Mouse (Mus musculus) megakaryocyte, embryonic 14.5 days (primary cell): Measurements from ENCODE around the gene Ankzf1. TPM values are rescaled to one million over a fixed set of nuclear protein-coding genes. Genes with fewer than 3 reads are reported as not detected.
A peak's percentile ranks its signal among the peaks of the same experiment; 100 is the strongest.
"Not testable (repeated sequence)": the region's sequence is repeated elsewhere in the genome, so short reads cannot be mapped to it uniquely, and the experiment has no call there.

Source experiments
- H3K27me3 ChIP-seq: replicated peaks from 2 replicates; pipeline ENCODE3; 2012; ENCODE audit warnings: inconsistent platforms
- H3K36me3 ChIP-seq: replicated peaks from 2 replicates; pipeline ENCODE3; 2012; ENCODE audit warnings: low read length, inconsistent platforms, mixed read lengths
- H3K4me1 ChIP-seq: 2 replicates; pipeline ENCODE4 v1.6.1; 2012; ENCODE audit warnings: inconsistent platforms
- H3K4me3 ChIP-seq: replicated peaks from 2 replicates; pipeline ENCODE3; 2012; ENCODE audit warnings: moderate library complexity, mild to moderate bottlenecking, inconsistent platforms
- H3K9me3 ChIP-seq: 2 replicates; pipeline ENCODE4 v1.6.1; 2012; ENCODE audit warnings: inconsistent platforms
- FLI1 ChIP-seq: IDR thresholded peaks from 2 replicates; pipeline ENCODE4 v1.6.1; 2012; ENCODE audit warnings: low read length, inconsistent platforms, mixed read lengths
- GATA1 ChIP-seq: IDR thresholded peaks from 3 replicates; pipeline ENCODE4 v1.6.1; 2012; ENCODE audit warnings: mixed read lengths, low read length, inconsistent platforms, borderline replicate concordance
- polyA plus RNA-seq: library from polyadenylated mRNA; stranded (reverse); fragments of >175 nt; gene quantifications from 2 replicates; pipeline ENCODE4 v1.2.3, GENCODE M21; 2012; ENCODE audit warnings: low replicate concordance; ENCODE audit not compliant: insufficient read depth

Gene Ankzf1
- polyA plus RNA-seq, 1 experiment, result 8.0 TPM

- peak overlapping the region; percentile 3 for H3K4me3 ChIP-seq
- no peaks in the 10 kb centered on the region for H3K27me3 ChIP-seq
- peaks cover 17% of the 10 kb centered on the region for H3K36me3 ChIP-seq
- no peaks in the 10 kb centered on the region for H3K9me3 ChIP-seq
- H3K4me1 ChIP-seq, result peaks cover 83% of the 10 kb centered on the region
- TF ChIP-seq FLI1 (no peak), GATA1 (no peak)
These were observed 29.6 kb downstream of the Ankzf1 start for GRCm38 (mm10) chr1:75221538-75221937.

DNA sequence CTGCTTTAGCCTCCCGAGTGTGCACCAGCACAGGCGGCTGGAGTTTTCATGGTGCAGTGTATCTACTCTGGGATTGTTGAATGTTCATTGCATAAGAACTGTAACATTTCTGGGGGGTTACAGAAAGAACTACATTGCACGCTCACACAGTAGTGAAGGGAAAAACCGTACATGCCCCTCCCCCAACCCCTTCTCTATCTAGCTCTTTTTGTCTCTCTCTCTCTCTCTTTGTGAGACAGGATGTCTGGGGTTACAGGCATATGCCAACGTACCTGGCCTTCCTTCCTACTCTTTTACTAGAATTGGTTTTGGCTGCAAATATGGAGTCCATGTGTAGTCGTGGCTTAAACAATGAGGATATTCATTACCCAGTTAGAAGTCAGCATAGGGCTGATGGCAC is 31.0 kb downstream of the Ankzf1 start:
- no peak overlapping the region for H3K4me3 ChIP-seq
- H3K9me3 ChIP-seq, result no peaks in the 10 kb centered on the region
- peaks cover 87% of the 10 kb centered on the region for H3K4me1 ChIP-seq
- TF ChIP-seq GATA1 (no peak), FLI1 (no peak)
- H3K36me3 ChIP-seq, result peaks cover 3% of the 10 kb centered on the region
- no peaks in the 10 kb centered on the region for H3K27me3 ChIP-seq

GRCm38 (mm10) chr1:75223532-75223931 is 31.6 kb downstream of the Ankzf1 start:
- Histone ChIP-seq H3K4me1 (peaks cover 93% of the 10 kb centered on the region), H3K9me3 (no peaks in the 10 kb centered on the region), H3K36me3 (no peaks in the 10 kb centered on the region), H3K27me3 (no peaks in the 10 kb centered on the region), H3K4me3 (peak overlapping the region; percentile 67)
- TF ChIP-seq GATA1 (no peak), FLI1 (no peak)

GRCm38 (mm10) chr1:75225473-75225872 is 33.5 kb downstream of the Ankzf1 start:
- no peaks in the 10 kb centered on the region for H3K27me3 ChIP-seq
- H3K36me3 ChIP-seq, result no peaks in the 10 kb centered on the region
- TF ChIP-seq GATA1, result no peak
- peaks cover 100% of the 10 kb centered on the region for H3K4me1 ChIP-seq
- H3K9me3 ChIP-seq, result no peaks in the 10 kb centered on the region
- no peak overlapping the region for H3K4me3 ChIP-seq

DNA sequence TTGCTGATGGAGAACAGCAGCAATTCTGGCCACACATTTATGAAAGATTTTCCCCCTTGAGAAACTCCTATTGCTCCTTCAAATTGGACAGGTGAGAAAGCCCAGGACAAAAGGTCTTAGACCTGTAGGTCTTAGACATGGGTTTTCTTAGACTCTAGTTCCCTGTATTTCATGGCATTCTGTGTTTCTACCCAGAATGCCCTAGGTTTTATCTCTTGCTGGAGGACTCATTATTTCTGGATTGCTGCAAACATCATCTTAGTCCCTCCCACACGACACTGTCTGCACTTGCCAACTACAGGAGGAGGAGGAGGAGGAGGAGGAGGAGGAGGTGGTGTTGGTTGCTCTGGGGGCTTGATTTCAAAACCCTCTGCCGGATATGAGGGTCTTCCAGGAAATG is 34.2 kb downstream of the Ankzf1 start:
- H3K4me1 ChIP-seq, result peaks cover 100% of the 10 kb centered on the region
- no peaks in the 10 kb centered on the region for H3K9me3 ChIP-seq
- H3K4me3 ChIP-seq, result no peak overlapping the region
- no peaks in the 10 kb centered on the region for H3K27me3 ChIP-seq
- no peaks in the 10 kb centered on the region for H3K36me3 ChIP-seq
- TF ChIP-seq GATA1 (no peak), FLI1 (no peak)

DNA sequence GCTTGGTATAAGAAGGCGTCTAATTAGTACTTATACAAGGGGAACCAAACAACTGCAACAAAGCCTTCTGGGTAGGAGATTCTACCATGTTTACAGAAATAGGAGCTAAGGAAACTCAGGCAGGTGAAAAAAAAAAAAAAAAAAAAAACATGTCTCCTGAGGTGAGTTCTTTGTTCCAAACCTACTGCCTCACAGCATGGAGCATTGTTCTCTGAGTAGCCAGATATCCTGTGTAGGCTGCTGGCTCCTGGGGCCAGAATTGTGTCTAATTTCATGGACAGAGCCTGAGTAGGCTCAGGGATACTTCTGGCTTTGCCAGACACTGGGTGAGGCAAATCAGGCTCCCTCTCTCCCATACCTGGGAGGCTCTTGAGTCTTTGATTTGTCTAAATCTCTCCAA is 35.7 kb downstream of the Ankzf1 start:
- Histone ChIP-seq H3K36me3 (no peaks in the 10 kb centered on the region), H3K4me1 (peaks cover 98% of the 10 kb centered on the region), H3K4me3 (no peak overlapping the region), H3K9me3 (no peaks in the 10 kb centered on the region), H3K27me3 (no peaks in the 10 kb centered on the region)
- TF ChIP-seq GATA1 (no peak), FLI1 (no peak)

DNA sequence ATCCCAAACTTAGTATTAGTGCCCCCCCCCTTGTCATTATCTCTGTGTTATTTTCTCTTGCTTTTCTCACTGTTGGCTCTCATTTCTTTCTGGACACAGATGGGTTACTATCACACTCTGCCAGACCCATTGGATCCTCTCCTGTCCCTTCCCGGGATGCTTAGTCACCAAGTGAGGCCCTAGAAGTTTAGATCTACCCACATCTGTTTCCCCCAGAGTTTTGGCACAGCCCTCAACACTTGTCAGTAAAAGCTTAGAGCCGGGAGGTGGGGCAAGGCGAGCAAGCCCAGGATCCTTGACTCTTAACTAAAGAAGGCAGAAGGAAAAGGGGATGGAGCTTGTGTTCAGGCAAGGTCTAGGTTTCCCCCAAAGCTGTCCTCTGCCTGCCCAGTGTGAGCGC is 37.2 kb downstream of the Ankzf1 start:
- H3K36me3 ChIP-seq, result peaks cover 2% of the 10 kb centered on the region
- no peaks in the 10 kb centered on the region for H3K9me3 ChIP-seq
- H3K4me1 ChIP-seq, result peaks cover 98% of the 10 kb centered on the region
- H3K4me3 ChIP-seq, result peak overlapping the region; percentile 86
- peak; percentile 48; the same call in 1 of the 3 replicates for TF ChIP-seq GATA1
- no peak for TF ChIP-seq FLI1
- no peaks in the 10 kb centered on the region for H3K27me3 ChIP-seq

GRCm38 (mm10) chr1:75230335-75230994 is 38.5 kb downstream of the Ankzf1 start:
- Histone ChIP-seq H3K36me3 (peaks cover 2% of the 10 kb centered on the region), H3K4me3 (peak overlapping the region; percentile 54), H3K27me3 (no peaks in the 10 kb centered on the region), H3K4me1 (peaks cover 98% of the 10 kb centered on the region), H3K9me3 (no peaks in the 10 kb centered on the region)
- no peak for TF ChIP-seq GATA1
- TF ChIP-seq FLI1, result no peak

- no peak for TF ChIP-seq GATA1
- no peak for TF ChIP-seq FLI1
- Histone ChIP-seq H3K36me3 (peaks cover 2% of the 10 kb centered on the region), H3K27me3 (no peaks in the 10 kb centered on the region), H3K9me3 (no peaks in the 10 kb centered on the region), H3K4me1 (peaks cover 97% of the 10 kb centered on the region), H3K4me3 (peak overlapping the region; percentile 26)
These were observed 39.3 kb downstream of the Ankzf1 start for GRCm38 (mm10) chr1:75231224-75231623.

DNA sequence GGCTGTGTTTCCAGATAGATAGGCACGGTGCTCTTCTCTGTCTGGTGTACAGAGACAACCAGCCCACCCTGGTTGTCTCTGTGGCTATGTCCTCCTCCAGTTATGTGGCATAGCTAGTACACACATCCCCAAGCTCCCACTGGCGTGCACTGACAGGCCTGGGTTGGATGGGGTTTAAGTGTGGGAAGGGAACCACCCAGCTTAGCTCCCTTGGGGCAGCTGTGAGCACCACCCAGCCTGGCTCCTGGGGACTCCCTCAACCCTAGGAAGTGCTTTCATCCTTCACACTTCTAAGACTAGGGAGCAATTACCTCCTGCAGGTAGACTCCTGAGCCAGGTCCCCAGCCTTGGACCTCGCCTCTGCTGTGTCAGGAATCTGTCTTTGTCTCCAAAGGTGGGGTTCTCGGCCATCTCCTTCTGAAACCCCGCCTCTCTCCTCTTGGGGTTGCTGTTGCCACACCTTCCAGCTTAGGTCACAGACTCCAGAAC is 39.8 kb downstream of the Ankzf1 start, which contains the start of gene A630095N17Rik:
Gene A630095N17Rik, minus strand, starts transcription at position 439 of the 489 bp plus-strand sequence.
- H3K4me1 ChIP-seq, result peaks cover 96% of the 10 kb centered on the region
- peaks cover 2% of the 10 kb centered on the region for H3K36me3 ChIP-seq
- TF ChIP-seq GATA1 (no peak), FLI1 (no peak)
- peak within 1 kb of the TSS; percentile 56 for H3K4me3 ChIP-seq
- H3K27me3 ChIP-seq, result no peaks in the 10 kb centered on the region
- no peaks in the 10 kb centered on the region for H3K9me3 ChIP-seq

DNA sequence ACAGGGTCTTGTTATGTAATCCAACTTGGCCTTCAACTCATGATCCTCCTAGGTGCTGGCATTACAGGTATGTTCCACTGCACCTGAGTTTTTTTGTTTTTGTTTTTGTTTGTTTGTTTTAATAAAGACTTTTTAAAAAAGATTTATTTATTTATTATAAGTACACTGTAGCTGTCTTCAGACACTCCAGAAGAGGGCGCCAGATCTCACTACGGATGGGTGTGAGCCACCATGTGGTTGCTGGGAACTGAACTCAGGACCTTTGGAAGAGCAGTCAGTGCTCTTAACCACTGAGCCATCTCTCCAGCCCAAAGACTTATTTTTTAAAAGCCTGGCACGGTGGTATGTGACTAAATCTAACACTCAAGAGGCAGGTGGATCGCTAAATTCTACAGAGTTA is 40.5 kb downstream of the Ankzf1 start:
- H3K4me3 ChIP-seq, H3K36me3 ChIP-seq, H3K27me3 ChIP-seq, H3K9me3 ChIP-seq: not testable (repeated sequence)
- peaks cover 96% of the 10 kb centered on the region for H3K4me1 ChIP-seq
